Mouse (Mus musculus): ENCODE results near the gene Tnnt3.

The Tnnt3 gene

GRCm38 (mm10) chr7:142498575-142498974, at the start of gene Tnnt3:
Tnnt3 (plus strand) TSS chr7:142498836.
- in situ Hi-C loops (cut with MboI; ENCODE audit: unreplicated experiment in 2 of 2): loop anchor here (5.0 to 10.0 kb wide), 4 partner anchors 39 to 161 kb away; partner anchors contain the start of gene Tnni2 (in 2 of the 2)

GRCm38 (mm10) chr7:142449038-142449617, 49.5 kb upstream of the Tnnt3 start:
- in situ Hi-C loops (cut with MboI; ENCODE audit: unreplicated experiment in 2 of 2): loop anchor here in 1 of 2 experiments (5.0 kb wide), 1 partner anchor 83 kb away; the partner anchor contains the start of gene Mrpl23

GRCm38 (mm10) chr7:142454706-142455105, 43.9 kb upstream of the Tnnt3 start:
- in situ Hi-C loops (cut with MboI; ENCODE audit: unreplicated experiment in 2 of 2): no loop called here

GRCm38 (mm10) chr7:142455251-142455650, 43.4 kb upstream of the Tnnt3 start:
- in situ Hi-C loops (cut with MboI; ENCODE audit: unreplicated experiment in 2 of 2): no loop called here

GRCm38 (mm10) chr7:142456806-142457205, 41.8 kb upstream of the Tnnt3 start:
- in situ Hi-C loops (cut with MboI; ENCODE audit: unreplicated experiment in 2 of 2): no loop called here

DNA sequence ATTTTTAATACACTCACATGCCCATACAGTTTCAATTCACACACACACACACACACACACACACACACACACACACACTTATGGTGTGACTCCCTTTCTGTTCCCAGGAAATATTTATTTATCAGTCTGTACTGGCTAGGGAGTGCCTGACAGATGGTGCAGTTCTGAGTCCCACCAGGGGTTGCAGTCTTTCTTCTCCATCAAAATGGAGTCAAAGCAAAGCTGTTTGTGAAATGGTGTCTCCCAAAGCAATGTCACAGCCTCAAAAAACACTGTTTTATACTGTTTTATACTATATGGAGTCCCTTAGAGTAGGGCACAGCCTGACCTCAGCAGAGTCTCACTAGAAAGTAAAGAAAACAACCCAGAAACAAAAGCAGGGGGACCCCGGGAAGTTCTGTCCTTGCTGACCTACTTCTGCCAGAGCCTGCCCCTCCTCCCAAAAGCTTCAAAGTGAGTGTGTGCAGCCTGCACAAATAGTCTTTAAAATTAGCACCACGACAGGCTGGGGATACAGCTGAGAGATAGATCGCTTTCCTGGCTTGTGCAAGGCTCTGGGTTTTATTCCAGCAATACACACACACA, 41.3 kb upstream of the Tnnt3 start:
- in situ Hi-C loops (cut with MboI; ENCODE audit: unreplicated experiment in 2 of 2): no loop called here

DNA sequence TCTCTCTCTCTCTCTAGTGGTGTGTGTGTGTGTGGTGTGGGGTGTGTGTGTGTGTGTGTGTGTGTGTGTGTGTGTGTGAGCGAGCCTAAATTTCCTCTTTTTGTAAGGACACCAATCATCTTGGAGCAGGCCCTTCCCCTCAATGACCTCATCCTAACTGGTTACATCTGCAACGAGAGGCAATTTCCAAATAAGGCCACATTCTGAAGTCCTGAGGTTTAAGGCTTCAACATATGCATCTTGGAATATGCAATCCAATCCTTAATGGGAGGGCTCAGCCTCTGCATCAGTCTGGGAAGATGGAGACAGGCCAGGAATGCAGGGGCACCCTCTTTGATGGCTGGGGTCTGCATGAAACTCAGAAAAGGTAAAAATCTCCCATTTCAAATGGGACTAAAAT, 40.6 kb upstream of the Tnnt3 start:
- in situ Hi-C loops (cut with MboI; ENCODE audit: unreplicated experiment in 2 of 2): no loop called here

DNA sequence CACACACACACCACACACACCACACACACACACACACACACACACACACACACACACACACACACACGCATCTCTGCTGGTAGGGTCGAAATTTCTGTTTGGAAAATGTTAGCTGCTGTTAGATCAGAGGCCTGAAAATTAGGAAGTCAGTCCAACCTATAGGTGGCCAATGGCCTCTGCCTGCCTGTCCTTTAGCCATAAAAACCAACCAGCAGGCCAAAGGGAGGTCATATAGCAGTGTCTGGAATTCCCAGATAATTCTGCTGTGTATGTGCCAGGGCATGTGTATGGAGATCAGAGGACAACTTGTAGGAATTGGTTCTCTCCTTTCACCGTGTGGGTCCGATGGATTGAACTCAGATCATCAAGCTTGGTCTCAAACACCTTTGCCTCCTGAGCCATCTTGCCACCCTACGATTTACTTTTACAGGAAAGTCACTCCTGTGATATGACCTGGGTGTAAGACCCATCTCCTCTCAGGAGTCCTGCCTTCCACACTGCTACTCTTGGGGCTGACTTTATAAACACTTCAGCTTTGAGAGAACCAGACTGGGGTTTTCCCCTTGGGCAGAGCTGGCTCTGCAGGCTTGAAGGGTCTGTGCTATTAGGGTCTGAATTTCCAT, 39.8 kb upstream of the Tnnt3 start:
- in situ Hi-C loops (cut with MboI; ENCODE audit: unreplicated experiment in 2 of 2): no loop called here

DNA sequence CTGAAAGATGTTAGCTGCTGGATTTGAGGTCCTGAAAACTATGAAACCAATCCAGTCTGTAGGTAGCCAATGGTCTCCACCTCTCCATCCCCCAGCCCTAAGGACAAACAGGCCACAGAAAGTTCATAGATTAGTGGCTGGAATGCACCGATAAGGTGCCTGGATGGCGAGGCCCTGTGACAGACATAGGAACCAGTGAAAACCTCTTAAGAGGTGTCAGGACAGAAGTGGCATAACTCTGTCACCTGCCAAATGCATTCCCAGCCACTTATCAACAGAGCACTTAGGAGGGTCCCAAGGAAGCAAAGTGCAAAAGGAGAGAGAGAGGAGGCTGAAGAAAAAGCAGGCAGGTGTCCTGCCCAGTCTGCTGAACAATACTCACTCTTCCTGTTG, 39.3 kb upstream of the Tnnt3 start:
- in situ Hi-C loops (cut with MboI; ENCODE audit: unreplicated experiment in 2 of 2): no loop called here

- in situ Hi-C loops (cut with MboI; ENCODE audit: unreplicated experiment in 2 of 2): no loop called here
Observed at GRCm38 (mm10) chr7:142460636-142461077, 38.0 kb upstream of the Tnnt3 start, which contains the start of gene Lsp1. Lsp1 (plus strand) TSS chr7:142460809.

- in situ Hi-C loops (cut with MboI; ENCODE audit: unreplicated experiment in 2 of 2): no loop called here
Observed at GRCm38 (mm10) chr7:142461446-142461845, 37.2 kb upstream of the Tnnt3 start.

GRCm38 (mm10) chr7:142462190-142462589, 36.4 kb upstream of the Tnnt3 start:
- in situ Hi-C loops (cut with MboI; ENCODE audit: unreplicated experiment in 2 of 2): no loop called here

DNA sequence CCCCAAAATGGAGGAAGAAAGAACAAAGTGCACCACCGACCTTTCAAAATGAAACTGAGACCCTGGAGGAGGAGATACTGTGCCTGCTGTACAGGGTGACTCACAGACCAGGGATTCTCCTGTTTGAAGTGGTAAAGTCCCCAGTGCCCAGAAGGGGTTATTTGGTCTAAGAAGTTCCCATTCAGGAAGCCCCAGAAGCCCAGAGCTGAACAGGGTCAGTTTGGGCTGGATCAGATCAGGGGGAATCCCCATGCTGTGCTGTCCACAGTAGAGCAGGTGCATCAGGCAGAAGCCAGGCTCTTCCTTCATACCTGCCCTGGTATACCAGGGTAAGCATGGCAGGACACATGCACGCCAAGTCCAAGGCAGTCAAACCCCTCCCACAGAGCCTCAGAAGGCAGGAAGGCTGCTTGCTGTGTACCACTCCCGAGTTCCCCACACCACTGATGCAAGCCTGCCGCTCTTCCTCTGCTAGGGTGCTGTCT, 36.0 kb upstream of the Tnnt3 start:
- in situ Hi-C loops (cut with MboI; ENCODE audit: unreplicated experiment in 2 of 2): no loop called here

GRCm38 (mm10) chr7:142470171-142470691, 28.4 kb upstream of the Tnnt3 start:
- in situ Hi-C loops (cut with MboI; ENCODE audit: unreplicated experiment in 2 of 2): no loop called here

- in situ Hi-C loops (cut with MboI; ENCODE audit: unreplicated experiment in 2 of 2): no loop called here
Observed at GRCm38 (mm10) chr7:142470808-142471413, 27.7 kb upstream of the Tnnt3 start.

- in situ Hi-C loops (cut with MboI; ENCODE audit: unreplicated experiment in 2 of 2): no loop called here
Observed at GRCm38 (mm10) chr7:142471414-142471861, 27.2 kb upstream of the Tnnt3 start.

DNA sequence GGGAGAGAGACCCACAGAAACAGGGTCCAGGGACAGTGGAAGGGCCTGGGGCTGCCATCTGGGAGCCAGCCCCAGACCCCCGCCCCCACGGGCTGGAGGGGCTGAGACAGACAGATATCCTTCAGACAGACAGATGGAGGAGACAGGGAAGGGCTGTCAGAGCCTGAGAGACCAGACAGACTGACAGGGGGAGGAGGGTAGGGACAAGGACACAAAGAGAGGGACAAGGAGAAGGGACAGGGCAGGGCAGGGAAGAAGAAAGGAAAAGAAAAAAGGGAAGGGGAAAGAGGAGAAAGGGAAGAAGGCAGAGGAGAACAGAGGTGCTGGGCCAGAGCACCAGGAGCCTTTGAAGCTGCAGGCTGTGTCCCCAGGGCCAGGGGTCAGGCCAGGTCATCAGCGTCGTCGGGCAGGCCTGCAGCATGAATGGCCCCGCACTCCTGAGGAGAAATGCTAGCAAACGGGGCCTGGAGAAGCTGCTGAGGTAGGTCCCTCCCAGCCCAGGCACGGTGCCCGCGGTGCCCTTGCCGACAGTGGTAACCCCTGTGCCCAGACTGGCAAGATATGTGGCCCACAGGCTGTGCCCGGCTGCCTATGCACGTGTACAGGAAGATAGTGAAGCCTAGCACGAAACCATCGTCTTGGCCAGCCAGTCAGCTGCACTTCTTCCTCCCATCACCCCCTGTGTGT, 26.6 kb upstream of the Tnnt3 start:
- in situ Hi-C loops (cut with MboI; ENCODE audit: unreplicated experiment in 2 of 2): no loop called here

DNA sequence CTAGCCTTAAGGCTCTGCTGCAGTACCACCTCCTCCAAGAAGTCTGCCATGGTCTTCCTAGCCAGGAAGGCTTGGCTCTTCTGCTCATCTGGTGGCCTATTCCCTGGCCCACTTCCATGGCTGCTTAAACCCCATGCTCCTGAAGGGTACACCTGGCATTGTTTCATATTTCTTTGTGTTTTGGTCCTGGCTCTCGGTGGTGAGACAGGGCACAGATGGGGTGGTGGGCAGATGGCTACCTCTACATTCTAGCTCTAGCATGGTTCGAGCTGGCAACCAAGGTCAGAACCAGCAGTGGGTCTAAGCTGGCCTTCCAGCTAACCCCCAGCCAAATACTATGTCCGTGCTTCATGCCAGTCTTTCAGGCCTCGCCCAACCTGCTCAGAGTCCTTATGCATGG, 25.7 kb upstream of the Tnnt3 start:
- in situ Hi-C loops (cut with MboI; ENCODE audit: unreplicated experiment in 2 of 2): no loop called here

- in situ Hi-C loops (cut with MboI; ENCODE audit: unreplicated experiment in 2 of 2): no loop called here
Observed at GRCm38 (mm10) chr7:142473476-142473875, 25.2 kb upstream of the Tnnt3 start.

- in situ Hi-C loops (cut with MboI; ENCODE audit: unreplicated experiment in 2 of 2): no loop called here
Observed at GRCm38 (mm10) chr7:142474799-142475198, 23.8 kb upstream of the Tnnt3 start.
